Mouse (Mus musculus) spleen, postnatal 36 days (tissue): ENCODE results near the gene Naa40.

Source experiments
- DNase-seq, 2 experiments: peaks; one replicate each; pipeline ENCODE4 v3.0.0; 2022; ENCODE audit warnings: low spot score in 2 of 2, mixed read lengths in 1 of 2

Naa40 gene

GRCm38 (mm10) chr19:7214484-7214883, 26.5 kb downstream of the Naa40 start:
- DNase-seq: no peak

- no peak for DNase-seq
Measured at GRCm38 (mm10) chr19:7213010-7213409, 28.0 kb downstream of the Naa40 start.

- DNase-seq: no peak
Measured at GRCm38 (mm10) chr19:7212216-7212615, 28.8 kb downstream of the Naa40 start.

GRCm38 (mm10) chr19:7209907-7210646, 30.9 kb downstream of the Naa40 start:
- no peak for DNase-seq

GRCm38 (mm10) chr19:7205753-7206736, 34.9 kb downstream of the Naa40 start, which contains the start of gene Otub1:
TSS of gene Otub1 (minus strand) at chr19:7206316.
- DNase-seq: peak; percentile 93 to 94

GRCm38 (mm10) chr19:7205326-7205725, 35.7 kb downstream of the Naa40 start:
- no peak for DNase-seq

- no peak for DNase-seq
Measured at GRCm38 (mm10) chr19:7204898-7205297, 36.1 kb downstream of the Naa40 start.

- no peak for DNase-seq
Measured at GRCm38 (mm10) chr19:7200427-7200826, 40.6 kb downstream of the Naa40 start.

GRCm38 (mm10) chr19:7199089-7199488, 41.9 kb downstream of the Naa40 start:
- no peak for DNase-seq

- no peak for DNase-seq
Measured at GRCm38 (mm10) chr19:7197445-7197844, 43.5 kb downstream of the Naa40 start.

GRCm38 (mm10) chr19:7196741-7197270, 44.2 kb downstream of the Naa40 start:
- no peak for DNase-seq

GRCm38 (mm10) chr19:7195900-7196728, 44.9 kb downstream of the Naa40 start:
- DNase-seq: peak; percentile 31 to 37

- no peak for DNase-seq
Measured at GRCm38 (mm10) chr19:7192561-7192967, 48.4 kb downstream of the Naa40 start.

- no peak for DNase-seq
Measured at GRCm38 (mm10) chr19:7191639-7192038, 49.3 kb downstream of the Naa40 start.

GRCm38 (mm10) chr19:7190986-7191385, 50.0 kb downstream of the Naa40 start:
- DNase-seq: no peak

- no peak for DNase-seq
Measured at GRCm38 (mm10) chr19:7189026-7189425, 52.0 kb downstream of the Naa40 start.

- DNase-seq: no peak
Measured at GRCm38 (mm10) chr19:7187157-7187556, 53.8 kb downstream of the Naa40 start.

GRCm38 (mm10) chr19:7185715-7186291, 55.2 kb downstream of the Naa40 start:
- DNase-seq: no peak

GRCm38 (mm10) chr19:7185059-7185458, 55.9 kb downstream of the Naa40 start:
- DNase-seq: no peak

- DNase-seq: no peak
Measured at GRCm38 (mm10) chr19:7183419-7183818, 57.6 kb downstream of the Naa40 start.
